Mouse (Mus musculus) stomach, postnatal 0 days (tissue): Measurements from ENCODE around the gene Vps13c.

ENCODE experiments used
- CTCF ChIP-seq: IDR thresholded peaks from 2 replicates; pipeline ENCODE4 v1.5.1; 2016; ENCODE audit warnings: antibody characterized with exemption, low read depth, mild to moderate bottlenecking, moderate library complexity
- EP300 ChIP-seq: optimal IDR thresholded peaks from 2 replicates; pipeline ENCODE3; 2016; ENCODE audit warnings: antibody characterized with exemption

DNA sequence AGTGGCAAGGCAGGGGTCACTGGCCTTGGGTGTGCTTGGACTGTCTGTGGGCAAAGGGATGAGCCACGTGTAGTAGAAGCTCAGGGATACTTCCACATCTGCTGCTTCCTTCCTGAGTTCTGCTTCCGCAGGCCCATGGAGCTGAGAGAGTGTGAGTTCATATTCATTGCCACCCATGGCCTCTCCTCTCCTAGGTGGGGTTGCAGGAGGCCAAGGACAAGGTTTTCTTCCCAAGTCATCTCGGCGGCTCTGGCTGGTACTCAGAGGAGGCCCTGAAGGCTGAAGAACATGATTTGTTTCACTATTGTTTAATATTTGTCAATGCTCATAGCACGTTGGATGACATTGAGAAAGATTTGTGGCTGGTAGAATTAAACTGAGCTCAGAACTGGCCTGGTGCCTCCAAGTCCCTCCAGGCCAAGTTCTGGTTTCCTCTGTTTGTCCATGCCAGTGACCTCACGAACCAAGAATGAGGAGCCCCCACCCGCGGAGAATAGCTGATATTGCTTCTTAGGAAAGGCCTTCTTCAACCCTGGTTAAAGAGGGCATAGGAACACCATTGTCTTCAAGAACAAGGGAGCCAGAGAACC lies 180.7 kb downstream of the Vps13c start:
- TF ChIP-seq CTCF (no peak), EP300 (no peak)
